Mouse (Mus musculus): ENCODE measurements around the gene Mob3c.

Gene Mob3c

DNA sequence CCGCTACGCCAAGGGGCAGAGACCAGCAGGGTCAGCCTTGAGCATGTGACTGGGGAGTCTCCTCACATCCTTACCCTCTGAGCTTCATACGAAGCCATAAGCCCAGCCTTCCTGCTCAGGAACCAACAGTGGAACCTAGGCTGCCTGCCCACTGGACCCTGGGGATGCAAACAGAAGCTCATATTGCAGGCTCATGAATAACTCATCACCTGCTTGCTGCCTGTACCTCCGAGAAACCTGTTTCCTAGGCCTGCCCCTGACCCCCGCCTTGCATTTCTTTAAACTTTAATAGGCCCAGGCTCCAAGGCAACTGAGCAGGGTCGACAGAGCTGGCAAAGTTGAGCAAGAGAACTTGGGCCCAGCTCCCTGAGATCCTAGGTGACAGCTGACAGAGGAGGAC, 56.1 kb downstream of the Mob3c start, which contains the start of gene Kncn:
Gene Kncn (plus strand): TSS at position 379 of the 400 bp plus-strand sequence.
- DNase-seq, result peak; percentile 25

Data from kidney, adult 18-20 months (tissue).